Mouse (Mus musculus) embryonic facial prominence, embryonic 15.5 days (tissue): ENCODE results near the gene Mark1. TPM values are rescaled to one million over a fixed set of nuclear protein-coding genes. Genes with fewer than 3 reads are reported as not detected.
A peak's percentile ranks its signal among the peaks of the same experiment; 100 is the strongest.

Experiments
- ATAC-seq: fragments of 200-750 bp; cut with Nextera tagmentation; 2 replicates; pipeline ENCODE4 v1.8.0; 2017; ENCODE audit warnings: low read depth, moderate TSS enrichment; ENCODE audit not compliant: insufficient number of reproducible peaks, low FRiP score, low TSS enrichment
- H3K27ac ChIP-seq: fragments of 300-500 bp; sonication (generic); replicated peaks from 2 replicates; pipeline ENCODE4 v1.5.1; 2015; ENCODE audit warnings: mild to moderate bottlenecking, inconsistent platforms
- H3K27me3 ChIP-seq: fragments of 300-500 bp; sonication (generic); 2 replicates; pipeline ENCODE4 v1.6.1; 2015; ENCODE audit warnings: inconsistent platforms
- H3K36me3 ChIP-seq: fragments of 300-500 bp; sonication (generic); 2 replicates; pipeline ENCODE4 v1.6.1; 2015; ENCODE audit warnings: mild to moderate bottlenecking, inconsistent platforms
- H3K4me1 ChIP-seq: fragments of 300-500 bp; sonication (generic); 2 replicates; pipeline ENCODE4 v1.6.1; 2015; ENCODE audit warnings: inconsistent platforms
- H3K4me2 ChIP-seq: fragments of 300-500 bp; sonication (generic); replicated peaks from 2 replicates; pipeline ENCODE4 v1.6.1; 2015; ENCODE audit warnings: mild to moderate bottlenecking, inconsistent platforms
- H3K4me3 ChIP-seq: fragments of 300-500 bp; sonication (generic); replicated peaks from 2 replicates; pipeline ENCODE4 v1.5.1; 2015; ENCODE audit warnings: mild to moderate bottlenecking, inconsistent platforms
- H3K9ac ChIP-seq: fragments of 300-500 bp; sonication (generic); 2 replicates; pipeline ENCODE4 v1.6.1; 2015; ENCODE audit warnings: inconsistent platforms
- H3K9me3 ChIP-seq: fragments of 300-500 bp; sonication (generic); replicated peaks from 2 replicates; pipeline ENCODE4 v1.6.1; 2016; ENCODE audit warnings: inconsistent platforms
- WGBS: fragments of 180-500 bp; shearing (Covaris S2); methylation state at CpG from one replicate; pipeline ENCODE4 v1.1.7; 2015; 5-methylcytosine and 5-hydroxymethylcytosine counted together
- polyA plus RNA-seq: library from polyadenylated mRNA; unstranded; fragments of >200 nt; fragmentation: Nextera tagmentation; extraction: Ambion mirVana; gene quantifications from 2 replicates; pipeline ENCODE4 v1.2.1, GENCODE M21; 2015

Mark1 gene
- polyA plus RNA-seq, 1 experiment from 2014 or later: 4.3 TPM

- 76% methylated on average over 11 of the region's 11 CpGs for WGBS
- no peak overlapping the region for H3K4me3 ChIP-seq
- no peak for ATAC-seq
Observed at GRCm38 (mm10) chr1:184870646-184871385, 128.6 kb downstream of the Mark1 start.

DNA sequence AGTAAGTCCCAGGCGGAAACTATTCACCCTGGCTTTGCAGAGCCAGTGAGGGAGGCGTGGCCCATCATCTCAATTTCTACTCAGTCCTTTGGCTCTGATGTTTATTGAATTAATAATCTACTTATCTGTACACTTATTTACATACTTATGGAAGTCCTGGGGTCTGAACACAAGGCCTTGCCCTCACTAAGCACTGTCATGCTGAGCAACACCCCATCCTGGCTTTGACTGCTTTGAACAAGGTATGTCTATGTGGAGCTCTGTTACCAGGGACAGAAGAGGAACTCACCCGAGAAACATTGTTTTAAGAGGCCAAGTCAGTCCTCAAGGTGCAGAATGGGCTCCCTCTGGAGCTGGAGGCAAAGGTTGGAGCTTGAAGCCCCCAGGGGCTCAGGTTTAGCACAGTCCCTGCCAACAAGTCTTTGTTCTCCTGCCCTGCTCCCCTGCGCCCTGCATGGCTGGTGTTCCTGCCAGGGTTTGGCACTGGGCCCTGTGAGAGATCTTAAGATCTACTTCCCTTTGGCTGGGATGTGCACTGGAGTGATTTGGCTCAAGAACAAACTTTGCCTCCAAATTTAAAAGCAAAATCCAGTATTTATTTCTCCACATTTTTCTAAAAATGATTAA is 129.3 kb downstream of the Mark1 start:
- no peak overlapping the region for H3K9ac ChIP-seq
- no peaks in the 10 kb centered on the region for H3K9me3 ChIP-seq
- no peak overlapping the region for H3K4me2 ChIP-seq
- ATAC-seq: no peak
- WGBS: 55% methylated on average over 4 of the region's 4 CpGs
- H3K4me1 ChIP-seq: peaks cover 26% of the 10 kb centered on the region
- no peaks in the 10 kb centered on the region for H3K27me3 ChIP-seq
- H3K27ac ChIP-seq: peak overlapping the region; percentile 49; the same call in 1 of the 2 replicates
- H3K4me3 ChIP-seq: no peak overlapping the region
- H3K36me3 ChIP-seq: no peaks in the 10 kb centered on the region

More at GRCm38 (mm10) chr1:184870646-184871385, 128.6 kb downstream of the Mark1 start:
- no peaks in the 10 kb centered on the region for H3K9me3 ChIP-seq
- H3K4me2 ChIP-seq: no peak overlapping the region
- H3K36me3 ChIP-seq: no peaks in the 10 kb centered on the region
- H3K27me3 ChIP-seq: no peaks in the 10 kb centered on the region
- H3K4me1 ChIP-seq: peaks cover 26% of the 10 kb centered on the region
- H3K27ac ChIP-seq: no peak overlapping the region; the same call in 1 of the 2 replicates
- H3K9ac ChIP-seq: no peak overlapping the region

- ATAC-seq: no peak
- 0 out of 2 replicates have a peak overlapping the region, but pooled peaks have one; percentile 34 for H3K27ac ChIP-seq
Observed at GRCm38 (mm10) chr1:184867640-184868120, 131.7 kb downstream of the Mark1 start.

DNA sequence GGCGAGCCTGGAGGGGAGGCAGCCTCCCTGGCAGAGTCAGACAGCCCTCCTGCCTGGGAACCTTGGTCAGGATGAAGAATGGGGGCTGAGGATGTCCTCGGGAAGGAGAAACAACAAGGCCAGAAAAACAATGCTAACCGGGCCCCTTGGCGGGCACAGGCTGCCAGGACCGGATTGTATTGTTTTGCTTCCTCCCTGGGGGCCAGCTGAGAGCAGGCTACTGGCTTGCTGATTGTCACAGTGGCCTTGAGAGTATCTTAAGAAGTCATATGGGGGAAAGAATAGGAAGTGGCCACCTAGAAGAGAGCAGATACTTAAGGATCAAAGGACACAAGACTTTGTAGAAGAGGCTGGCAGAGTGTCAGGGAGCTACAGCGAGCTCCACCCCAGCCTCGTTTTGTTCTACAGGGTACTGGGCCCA is 135.0 kb downstream of the Mark1 start:
- H3K4me2 ChIP-seq: no peak overlapping the region
- no peak overlapping the region for H3K9ac ChIP-seq
- peaks cover 7% of the 10 kb centered on the region; the same call in 1 of the 2 replicates for H3K4me1 ChIP-seq
- ATAC-seq: 0 out of 2 replicates have a peak, but pooled peaks have one; percentile 40
- peak overlapping the region; percentile 31; the same call in 1 of the 2 replicates for H3K27ac ChIP-seq
- WGBS: 26% methylated on average over 7 of the region's 7 CpGs
- H3K9me3 ChIP-seq: no peaks in the 10 kb centered on the region
- no peak overlapping the region for H3K4me3 ChIP-seq
- no peaks in the 10 kb centered on the region for H3K27me3 ChIP-seq
- H3K36me3 ChIP-seq: no peaks in the 10 kb centered on the region

More at GRCm38 (mm10) chr1:184867640-184868120, 131.7 kb downstream of the Mark1 start:
- no peaks in the 10 kb centered on the region for H3K36me3 ChIP-seq
- H3K9ac ChIP-seq: no peak overlapping the region
- no peak overlapping the region for H3K4me2 ChIP-seq
- no peak overlapping the region for H3K4me3 ChIP-seq
- 73% methylated on average over 3 of the region's 3 CpGs for WGBS
- H3K4me1 ChIP-seq: peaks cover 26% of the 10 kb centered on the region
- H3K27me3 ChIP-seq: no peaks in the 10 kb centered on the region
- no peaks in the 10 kb centered on the region for H3K9me3 ChIP-seq

- Histone ChIP-seq H3K27me3 (no peaks in the 10 kb centered on the region), H3K27ac (no peak overlapping the region), H3K36me3 (no peaks in the 10 kb centered on the region), H3K9me3 (no peaks in the 10 kb centered on the region), H3K4me2 (no peak overlapping the region), H3K4me1 (peaks cover 4% of the 10 kb centered on the region; the same call in 1 of the 2 replicates), H3K9ac (no peak overlapping the region), H3K4me3 (no peak overlapping the region)
- WGBS: 69% methylated on average over 6 of the region's 6 CpGs
- ATAC-seq: no peak
Observed at GRCm38 (mm10) chr1:184862636-184863035, 136.7 kb downstream of the Mark1 start.

GRCm38 (mm10) chr1:184861551-184861950 is 137.8 kb downstream of the Mark1 start:
- H3K27ac ChIP-seq: no peak overlapping the region
- 80% methylated on average over 2 of the region's 2 CpGs for WGBS
- no peak overlapping the region for H3K9ac ChIP-seq
- H3K4me3 ChIP-seq: no peak overlapping the region
- no peaks in the 10 kb centered on the region for H3K36me3 ChIP-seq
- no peaks in the 10 kb centered on the region for H3K9me3 ChIP-seq
- no peak for ATAC-seq
- no peak overlapping the region for H3K4me2 ChIP-seq
- H3K4me1 ChIP-seq: no peaks in the 10 kb centered on the region
- no peaks in the 10 kb centered on the region for H3K27me3 ChIP-seq

DNA sequence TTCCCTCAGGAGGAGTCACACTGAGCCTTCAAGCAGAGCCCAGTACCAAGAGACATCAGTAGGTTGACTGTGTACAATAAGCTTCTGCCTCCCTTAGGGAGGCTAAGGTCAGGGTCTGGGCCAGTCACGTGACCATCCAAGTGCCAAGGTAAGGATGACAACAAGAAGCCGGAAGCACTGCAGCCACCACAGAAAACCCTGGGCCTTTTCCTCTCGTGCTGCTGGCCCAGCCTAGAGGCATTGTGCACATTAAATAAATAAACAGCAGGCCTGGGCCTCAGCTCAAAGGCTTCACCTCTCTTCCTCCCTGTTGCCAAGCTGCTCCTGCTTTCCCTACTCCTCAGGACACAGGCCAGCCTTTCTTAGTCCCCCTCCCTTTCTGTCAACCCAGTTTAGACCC is 139.1 kb downstream of the Mark1 start:
- ATAC-seq: no peak
- H3K36me3 ChIP-seq: no peaks in the 10 kb centered on the region
- H3K9me3 ChIP-seq: no peaks in the 10 kb centered on the region
- H3K27me3 ChIP-seq: no peaks in the 10 kb centered on the region
- H3K4me3 ChIP-seq: no peak overlapping the region
- no peaks in the 10 kb centered on the region for H3K4me1 ChIP-seq
- 65% methylated on average over 3 of the region's 3 CpGs for WGBS
- H3K4me2 ChIP-seq: no peak overlapping the region
- no peak overlapping the region for H3K27ac ChIP-seq
- no peak overlapping the region for H3K9ac ChIP-seq

GRCm38 (mm10) chr1:184858253-184858652 is 141.1 kb downstream of the Mark1 start:
- Histone ChIP-seq H3K27ac (no peak overlapping the region), H3K9me3 (no peaks in the 10 kb centered on the region), H3K4me2 (no peak overlapping the region), H3K9ac (no peak overlapping the region), H3K27me3 (no peaks in the 10 kb centered on the region), H3K36me3 (no peaks in the 10 kb centered on the region), H3K4me1 (peaks cover 9% of the 10 kb centered on the region), H3K4me3 (no peak overlapping the region)
- 72% methylated on average over 1 of the region's 1 CpGs for WGBS
- ATAC-seq: no peak

DNA sequence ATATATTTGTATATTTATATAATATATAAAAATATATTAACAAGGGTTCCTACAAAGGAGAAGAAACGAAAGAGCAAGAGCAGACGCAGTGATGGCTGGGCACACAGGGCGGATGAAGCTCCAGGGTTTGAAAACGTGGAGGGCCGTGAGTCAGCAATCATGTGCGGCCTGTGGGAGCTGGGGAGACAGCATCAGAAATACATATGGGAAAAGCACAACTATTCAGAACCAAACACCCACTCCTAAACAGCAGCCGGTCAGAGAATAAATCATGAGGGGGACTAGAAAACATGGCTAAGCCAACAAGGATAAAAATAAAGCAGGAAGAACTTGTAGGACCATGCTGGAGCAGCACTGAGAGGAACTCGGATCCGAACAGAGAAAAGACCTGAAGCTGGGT is 142.2 kb downstream of the Mark1 start:
- Histone ChIP-seq H3K9ac (no peak overlapping the region), H3K36me3 (no peaks in the 10 kb centered on the region), H3K4me1 (peaks cover 19% of the 10 kb centered on the region), H3K9me3 (no peaks in the 10 kb centered on the region), H3K4me2 (no peak overlapping the region), H3K27ac (no peak overlapping the region), H3K4me3 (no peak overlapping the region), H3K27me3 (no peaks in the 10 kb centered on the region)
- WGBS: 81% methylated on average over 9 of the region's 9 CpGs
- no peak for ATAC-seq

- Histone ChIP-seq H3K9me3 (no peaks in the 10 kb centered on the region), H3K9ac (no peak overlapping the region), H3K27me3 (peaks cover 6% of the 10 kb centered on the region; the same call in 1 of the 2 replicates), H3K4me1 (peaks cover 27% of the 10 kb centered on the region), H3K4me3 (no peak overlapping the region), H3K4me2 (no peak overlapping the region), H3K27ac (0 out of 2 replicates have a peak overlapping the region, but pooled peaks have one; percentile 14), H3K36me3 (no peaks in the 10 kb centered on the region)
- ATAC-seq: no peak
- WGBS: 51% methylated on average over 3 of the region's 3 CpGs
Observed at GRCm38 (mm10) chr1:184853922-184854321, 145.4 kb downstream of the Mark1 start.

DNA sequence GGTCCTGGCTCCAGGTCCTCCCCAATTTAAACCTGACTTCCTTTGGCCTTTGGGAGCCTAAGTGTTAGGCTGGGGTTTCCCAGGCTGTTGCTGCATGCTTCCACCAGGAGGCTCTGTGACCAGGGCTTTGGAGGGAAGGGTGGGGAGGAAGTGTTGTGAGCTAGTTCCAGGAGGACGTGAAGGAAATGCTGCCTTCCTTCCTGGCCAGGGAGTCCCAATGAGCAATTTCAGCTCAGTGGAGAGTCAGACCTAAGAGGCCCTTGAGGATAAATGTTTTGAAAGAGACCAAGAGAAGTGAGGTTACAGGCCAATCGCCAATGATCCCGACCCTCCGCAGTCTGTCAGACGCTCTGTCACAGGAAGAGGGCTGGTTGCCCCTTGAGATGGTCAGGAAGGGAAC is 146.0 kb downstream of the Mark1 start:
- 0 out of 2 replicates have a peak overlapping the region, but pooled peaks have one; percentile 18 for H3K4me3 ChIP-seq
- peaks cover 6% of the 10 kb centered on the region; the same call in 1 of the 2 replicates for H3K27me3 ChIP-seq
- no peak overlapping the region for H3K9ac ChIP-seq
- H3K36me3 ChIP-seq: no peaks in the 10 kb centered on the region
- WGBS: 19% methylated on average over 5 of the region's 5 CpGs
- peak; percentile 66 for ATAC-seq
- no peaks in the 10 kb centered on the region for H3K9me3 ChIP-seq
- H3K27ac ChIP-seq: 0 out of 2 replicates have a peak overlapping the region, but pooled peaks have one; percentile 14
- peak overlapping the region; percentile 39 for H3K4me2 ChIP-seq
- peaks cover 27% of the 10 kb centered on the region for H3K4me1 ChIP-seq
